Mouse (Mus musculus) liver, postnatal 0 days (tissue): ENCODE results near the gene Kmt5a.

Source experiments
- CTCF ChIP-seq: sonication (generic); IDR thresholded peaks from 2 replicates; pipeline ENCODE4 v1.5.1; 2016; ENCODE audit warnings: antibody characterized with exemption, low read depth
- EP300 ChIP-seq: IDR thresholded peaks from 2 replicates; pipeline ENCODE4 v1.6.1; 2016; ENCODE audit warnings: antibody characterized with exemption, low read depth, mild to moderate bottlenecking

- TF ChIP-seq CTCF (no peak), EP300 (no peak)
Measured at GRCm38 (mm10) chr5:124500573-124500972, 60.8 kb downstream of the Kmt5a start.
